Mouse (Mus musculus) cerebellum, adult 11-12 months (tissue): Measurements from ENCODE around the gene Dcp1b.

Experiments used
- DNase-seq: peaks from one replicate; pipeline ENCODE4 v3.0.0; 2022

The Dcp1b gene

DNA sequence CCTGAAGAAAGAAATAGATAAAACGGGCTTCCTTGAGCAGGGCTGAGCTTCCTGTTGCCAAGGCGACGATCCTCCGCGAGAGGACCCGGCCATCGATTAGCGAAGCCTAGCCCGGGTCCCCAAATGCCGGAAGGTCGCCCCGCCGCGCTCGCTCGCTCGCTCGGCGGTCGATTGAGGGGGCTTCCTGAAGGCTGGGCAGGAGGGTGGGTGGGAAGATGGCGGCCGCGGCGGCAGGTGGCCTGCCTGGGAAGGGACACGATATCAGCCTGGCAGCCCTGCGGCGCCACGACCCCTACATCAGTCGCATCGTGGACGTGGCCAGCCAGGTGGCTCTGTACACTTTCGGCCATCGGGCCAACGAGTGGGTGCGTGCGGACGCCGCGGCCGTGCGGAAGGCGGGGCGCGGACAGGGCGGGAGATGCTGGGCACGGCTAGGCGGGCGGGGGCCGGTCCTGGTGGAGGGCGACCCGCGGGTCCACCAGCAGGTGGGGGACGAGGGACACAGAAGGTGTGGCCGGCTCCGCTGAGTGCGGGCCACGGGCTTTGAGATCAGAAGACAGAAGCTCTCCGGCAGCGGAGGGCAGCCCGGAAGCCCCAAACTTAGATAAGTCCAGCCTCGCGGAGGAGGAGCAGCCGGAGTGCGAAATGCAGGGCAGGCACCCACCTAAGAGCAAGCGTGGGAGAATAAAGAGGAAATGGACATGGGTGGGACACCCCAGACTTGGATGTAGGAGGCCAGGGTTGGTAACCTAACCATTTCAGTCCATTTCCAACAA, at the start of gene Dcp1b:
Dcp1b (plus strand) TSS at position 176 of the 776 bp plus-strand sequence.
- DNase-seq = peak; percentile 84

DNA sequence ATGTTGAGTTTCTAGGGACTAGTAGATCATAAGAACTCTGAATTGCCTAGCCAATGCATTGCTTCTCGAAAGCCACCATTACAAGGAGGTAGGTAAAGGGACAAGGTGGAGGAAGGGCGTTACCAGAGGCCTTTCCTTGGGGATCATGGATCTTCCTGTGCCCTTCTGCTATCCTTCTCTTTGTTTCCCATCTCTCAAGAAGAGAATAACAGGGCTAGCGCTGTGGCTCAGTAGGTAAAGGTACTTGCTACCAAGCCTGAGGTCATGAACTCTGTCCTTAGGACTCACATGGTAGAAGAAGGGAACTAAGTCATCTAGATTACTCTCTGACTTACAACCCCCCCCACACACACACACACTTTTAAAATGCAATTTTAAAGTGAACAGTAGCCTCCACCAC, 48.1 kb upstream of the Dcp1b start:
- no peak for DNase-seq

DNA sequence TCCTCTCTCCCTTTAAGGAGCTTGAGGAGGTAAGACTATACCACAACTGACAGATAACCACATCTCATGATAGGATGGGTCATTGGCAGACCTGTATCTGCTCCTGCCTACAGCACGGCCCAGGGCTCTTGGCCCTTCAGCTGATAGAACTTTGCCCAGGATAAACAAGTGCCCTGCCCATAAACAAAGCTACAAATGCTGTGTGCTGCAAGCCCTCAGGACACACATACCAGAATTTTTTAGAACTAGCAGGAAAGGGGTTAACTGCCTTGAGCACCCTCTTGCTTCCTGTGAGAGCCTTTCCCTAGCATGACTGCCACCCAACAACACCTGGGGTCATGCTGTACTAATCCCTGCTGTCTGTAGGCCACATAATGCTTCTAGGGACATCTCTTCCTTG, 47.0 kb upstream of the Dcp1b start:
- no peak for DNase-seq

DNA sequence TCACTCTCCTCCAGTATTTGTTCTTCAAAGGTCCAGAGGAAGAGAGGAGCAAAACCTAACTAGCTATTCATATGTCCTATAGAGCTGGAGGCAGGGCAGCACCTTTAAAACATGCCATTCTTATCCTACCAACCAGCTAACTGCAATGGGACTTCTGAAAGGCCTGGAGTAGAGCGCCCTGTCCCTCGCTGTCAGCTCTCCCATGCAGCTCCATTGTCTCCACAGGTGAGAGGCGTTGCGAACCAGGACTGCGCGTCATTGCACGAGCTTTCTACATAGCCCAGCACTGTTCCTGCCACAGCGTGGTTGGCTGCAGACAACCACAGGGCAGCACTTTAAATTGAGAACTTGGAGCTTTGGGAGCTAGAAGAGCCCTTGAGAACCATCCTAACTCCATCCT, 46.5 kb upstream of the Dcp1b start:
- no peak for DNase-seq

DNA sequence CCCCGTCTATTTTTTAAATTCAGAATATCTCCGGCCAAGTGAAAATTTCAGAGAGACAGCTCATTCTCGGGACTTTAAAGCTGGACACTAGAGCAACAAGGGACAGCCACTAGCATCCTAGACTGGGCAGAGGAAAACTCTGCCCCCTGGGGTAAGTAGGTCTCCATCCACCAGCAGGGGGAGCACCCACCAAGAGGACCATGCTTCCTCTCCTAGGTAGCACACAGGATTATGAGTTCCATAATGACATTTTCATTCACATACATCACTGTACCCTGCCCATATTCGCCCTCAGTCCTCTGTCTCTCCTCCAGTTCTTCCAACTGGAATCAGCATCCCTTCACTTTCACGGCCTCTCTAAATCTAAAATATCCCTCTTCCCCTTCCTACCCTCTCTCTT, 45.4 kb upstream of the Dcp1b start:
- no peak for DNase-seq

DNA sequence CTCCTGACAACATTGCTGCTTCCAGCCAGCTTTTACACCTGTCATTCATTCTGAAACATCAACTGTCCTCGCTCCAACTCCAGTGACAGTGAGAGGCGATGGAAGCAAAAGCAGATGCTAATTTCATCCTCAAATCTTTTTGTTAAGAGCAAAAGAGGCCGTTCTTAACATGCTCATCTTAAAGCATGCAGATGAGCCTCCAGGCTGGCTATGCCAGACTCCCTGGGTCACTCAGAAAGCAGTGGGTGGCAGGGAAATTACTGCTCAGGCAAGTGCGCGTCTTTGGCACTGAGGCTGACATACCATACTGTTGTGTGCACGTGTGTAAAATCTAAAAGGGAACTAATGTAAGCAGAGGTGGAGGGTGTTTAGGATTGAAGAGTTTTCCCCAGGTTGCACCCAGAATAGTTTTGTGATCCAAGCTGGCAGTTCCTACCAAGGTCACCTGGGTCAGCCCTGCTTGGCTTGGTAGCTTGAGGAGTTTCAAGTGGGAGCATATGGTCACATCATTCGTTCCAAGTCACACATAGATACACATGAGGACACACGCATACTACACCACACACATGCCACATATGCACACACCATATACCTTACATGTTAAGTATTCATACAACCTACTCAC, 42.8 kb upstream of the Dcp1b start:
- DNase-seq = no peak

DNA sequence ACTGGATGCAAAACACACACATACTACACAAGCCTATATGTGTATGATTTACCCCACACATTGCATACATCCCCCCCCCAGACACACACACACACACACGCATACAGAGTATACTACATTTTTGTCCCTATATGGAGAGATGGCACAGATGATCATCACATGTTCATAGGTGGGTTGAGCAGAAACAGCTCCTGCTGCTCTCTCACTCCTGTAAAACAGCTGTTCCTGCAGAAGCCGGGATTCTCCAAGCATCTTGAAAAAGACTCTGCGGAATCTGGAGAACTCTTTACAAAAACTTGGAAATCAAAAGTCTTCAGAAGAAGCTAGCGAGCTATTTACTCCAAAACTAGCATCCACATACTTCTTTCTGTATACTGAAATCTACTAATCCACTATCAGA, 42.2 kb upstream of the Dcp1b start:
- DNase-seq = no peak

DNA sequence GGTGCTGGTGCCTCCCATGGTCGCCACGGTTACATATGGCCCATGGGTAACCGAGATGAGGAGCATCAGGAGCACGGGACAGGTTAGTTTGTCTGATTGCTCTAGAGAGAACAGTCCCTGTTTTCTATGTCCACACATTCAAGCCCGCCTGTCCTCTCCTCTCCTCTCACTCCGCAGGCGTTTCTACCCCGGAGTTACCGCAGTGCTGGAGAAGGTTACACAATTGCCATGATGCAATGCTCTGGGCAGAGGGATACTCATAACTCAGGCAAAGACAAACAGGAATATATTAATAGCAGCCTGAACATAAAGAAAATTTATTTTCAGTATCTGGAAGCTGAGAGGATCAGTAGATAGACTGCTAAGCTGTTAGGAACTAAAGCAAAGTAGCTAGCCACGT, 37.3 kb upstream of the Dcp1b start:
- DNase-seq = no peak

DNA sequence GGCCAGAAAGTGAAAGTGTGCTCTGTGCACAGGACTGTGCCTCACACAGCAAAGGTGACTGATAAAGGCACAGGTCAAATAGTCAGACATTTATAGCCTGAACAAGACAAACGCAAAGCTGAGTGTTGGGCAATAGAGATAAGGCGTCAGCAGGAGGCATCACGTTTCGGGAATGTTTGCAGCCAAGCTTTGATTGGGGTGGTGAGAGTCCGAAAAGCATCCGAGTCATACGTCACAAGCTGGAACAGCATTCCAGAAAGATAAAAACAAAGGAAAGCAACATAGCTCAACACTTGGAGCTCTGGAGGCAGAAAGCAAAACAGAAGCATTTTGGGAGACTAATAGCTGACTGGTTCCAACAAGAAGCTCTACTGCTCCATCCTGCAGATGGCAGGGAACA, 35.5 kb upstream of the Dcp1b start:
- DNase-seq = no peak

DNA sequence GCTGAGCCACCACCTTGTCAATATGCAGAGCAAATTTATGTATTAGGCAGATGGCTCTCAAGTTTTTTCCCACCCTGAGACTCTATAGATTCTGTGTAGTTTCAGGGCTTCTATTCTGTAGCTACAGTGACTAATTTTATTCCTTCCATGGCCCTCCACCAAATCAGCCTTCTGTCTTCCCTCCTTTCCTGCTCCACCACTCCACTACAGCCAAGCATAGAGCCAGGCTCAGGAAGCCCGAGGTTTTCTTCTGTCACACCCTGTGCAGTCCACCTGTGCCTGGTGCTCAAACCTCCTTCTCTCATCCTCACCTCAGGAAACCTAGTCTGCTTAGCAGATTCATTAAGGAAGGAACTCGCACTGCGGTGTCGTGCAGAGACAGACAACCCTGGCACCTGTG, 29.9 kb upstream of the Dcp1b start:
- DNase-seq = no peak

DNA sequence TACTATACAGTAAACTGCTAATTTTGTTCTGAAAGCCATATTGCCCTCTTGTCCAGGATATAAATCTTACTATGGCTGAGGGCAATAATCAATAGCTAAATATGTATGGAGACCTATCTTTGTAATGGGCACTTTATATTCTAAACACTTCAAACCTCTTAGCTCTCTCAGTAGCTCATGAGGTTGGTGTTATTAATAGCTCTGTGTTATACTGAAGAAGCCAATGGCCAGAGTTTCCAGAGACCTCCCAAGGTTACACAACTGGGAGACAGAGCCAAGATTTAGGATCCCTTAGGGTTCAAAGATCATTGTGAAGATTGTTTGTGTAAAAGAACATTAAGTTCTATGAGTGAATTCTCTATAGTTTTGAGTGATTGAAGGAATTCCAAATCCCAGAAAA, 9.4 kb upstream of the Dcp1b start:
- DNase-seq = no peak

DNA sequence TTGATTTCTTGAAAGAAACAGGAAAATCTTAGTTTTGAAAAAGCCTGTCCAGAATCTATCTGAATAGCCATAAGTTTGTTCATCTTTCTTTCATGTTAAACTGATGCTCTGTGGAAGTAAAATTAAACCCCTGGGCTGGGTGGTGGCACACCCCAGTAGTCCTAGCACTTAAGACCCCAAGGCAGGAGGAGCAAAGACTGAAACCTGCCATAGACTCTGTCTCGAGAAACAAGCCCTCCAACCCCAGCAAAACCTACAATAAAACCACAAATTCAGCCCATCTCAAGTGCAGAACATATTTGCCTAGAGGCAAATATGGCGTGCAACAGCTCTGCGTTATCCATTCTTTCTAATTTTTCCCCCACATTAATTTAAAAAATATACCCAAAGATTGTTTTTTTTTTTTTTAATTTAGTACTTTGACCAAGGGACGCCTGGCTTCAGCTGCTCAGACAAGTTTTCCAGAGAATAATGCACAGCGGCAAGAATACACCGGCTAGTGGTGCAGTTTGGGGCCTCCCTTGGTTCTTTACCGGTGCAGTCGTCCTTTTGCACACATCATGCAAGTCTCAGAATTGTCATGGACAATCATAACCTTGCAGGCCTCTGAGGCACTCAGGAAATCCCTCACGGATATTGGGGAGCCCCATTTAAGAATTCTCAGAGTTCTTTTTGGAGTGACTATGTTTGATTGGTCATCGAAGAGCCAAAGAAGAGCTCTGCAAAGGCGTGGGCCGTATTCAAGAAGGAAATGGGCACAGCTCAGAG, 562 bp upstream of the Dcp1b start:
- no peak for DNase-seq

DNA sequence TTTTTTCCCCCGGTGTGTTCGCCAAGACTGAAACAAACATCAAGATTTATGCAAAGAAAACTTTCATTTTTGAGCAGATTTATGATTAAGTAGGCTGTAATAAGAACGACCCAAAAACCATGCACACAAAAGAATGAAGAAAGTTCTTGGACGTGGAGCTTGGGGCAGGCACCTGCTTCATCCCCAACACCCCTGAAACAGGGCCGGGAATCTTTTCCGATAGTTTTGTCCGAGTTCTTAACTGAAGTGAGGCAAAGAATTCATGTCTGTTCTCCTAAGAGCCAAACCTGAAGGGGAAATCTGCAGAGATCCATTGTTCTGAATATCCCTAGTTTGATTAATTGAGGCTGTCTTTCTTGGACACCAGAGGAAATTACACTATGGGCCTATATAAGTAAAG, 1.1 kb downstream of the Dcp1b start:
- DNase-seq = no peak

DNA sequence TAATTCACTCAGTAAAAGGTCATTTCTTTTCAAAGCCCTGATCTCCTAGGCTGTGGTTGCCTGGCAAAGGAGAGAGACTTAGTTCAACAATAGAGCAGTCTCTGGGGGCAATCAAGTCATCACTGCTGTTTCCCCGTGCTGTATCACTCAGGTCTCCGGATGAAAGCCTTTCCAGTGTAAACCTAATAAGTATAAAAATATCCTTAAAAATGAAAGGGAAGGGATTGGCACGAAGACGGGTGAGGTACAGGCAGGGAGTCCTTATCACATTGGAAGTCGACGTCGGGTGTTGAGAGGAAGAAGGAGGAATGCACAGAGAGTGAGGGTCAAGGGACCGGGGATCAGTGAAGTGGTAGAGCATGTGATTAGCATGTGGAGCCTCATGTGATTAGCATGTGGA, 2.0 kb downstream of the Dcp1b start:
- no peak for DNase-seq

DNA sequence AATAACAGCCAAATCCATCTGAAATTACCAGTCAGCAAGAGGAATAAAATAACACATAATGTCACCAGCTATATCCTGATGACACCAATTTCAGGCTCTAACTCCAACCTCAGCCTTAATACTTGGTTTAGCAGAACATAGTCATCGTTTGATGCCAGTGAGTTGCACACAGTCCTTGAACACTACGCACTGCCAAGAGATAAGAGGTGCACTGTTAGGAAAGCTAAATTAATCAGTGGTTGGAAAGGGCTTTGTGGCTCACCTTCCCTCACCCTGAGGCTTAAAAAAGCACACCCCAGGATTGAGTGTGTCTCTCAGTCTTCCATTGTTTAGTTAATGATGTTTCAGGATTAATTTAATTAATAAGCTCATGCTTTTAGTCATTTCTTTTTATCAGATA, 5.1 kb downstream of the Dcp1b start:
- DNase-seq = no peak

DNA sequence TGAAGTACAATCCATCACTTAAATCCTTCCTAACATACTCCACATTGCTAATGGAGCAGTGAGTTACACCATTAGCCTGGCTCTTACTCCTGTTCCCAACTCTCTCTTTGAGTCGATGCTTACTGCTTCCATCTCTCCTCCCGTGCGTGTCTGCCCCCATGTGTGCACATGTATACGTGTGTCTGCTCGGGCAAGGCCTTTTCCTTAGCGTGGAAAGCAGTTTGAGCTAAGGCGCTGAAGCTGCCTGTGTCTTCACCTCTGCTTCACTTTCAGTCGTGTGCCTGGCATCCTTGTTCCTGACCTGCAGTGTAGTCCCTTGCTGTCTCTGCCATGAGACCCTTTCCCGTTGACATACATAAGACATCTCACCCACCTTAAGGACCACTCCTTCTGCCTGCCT, 7.2 kb downstream of the Dcp1b start:
- no peak for DNase-seq

DNA sequence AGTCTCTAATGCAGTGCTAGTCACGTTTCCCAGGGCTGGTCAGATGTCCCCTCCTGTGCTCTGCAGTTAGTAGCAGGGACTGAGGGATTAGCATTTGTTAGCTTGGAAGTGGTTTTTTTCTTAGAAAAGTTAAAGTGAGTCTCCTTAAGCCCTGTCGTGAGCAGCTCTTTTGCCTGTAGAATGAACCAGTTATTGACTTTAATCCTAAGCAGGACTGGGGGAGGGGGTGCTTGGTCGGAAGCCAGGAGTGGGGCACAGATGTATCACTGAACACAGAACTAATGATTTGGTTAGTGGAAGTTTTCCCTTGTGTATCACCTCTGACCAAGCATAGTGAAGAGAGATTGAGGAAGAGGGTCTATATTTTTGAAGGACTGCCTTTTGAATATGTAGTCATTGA, 8.7 kb downstream of the Dcp1b start:
- DNase-seq = no peak

DNA sequence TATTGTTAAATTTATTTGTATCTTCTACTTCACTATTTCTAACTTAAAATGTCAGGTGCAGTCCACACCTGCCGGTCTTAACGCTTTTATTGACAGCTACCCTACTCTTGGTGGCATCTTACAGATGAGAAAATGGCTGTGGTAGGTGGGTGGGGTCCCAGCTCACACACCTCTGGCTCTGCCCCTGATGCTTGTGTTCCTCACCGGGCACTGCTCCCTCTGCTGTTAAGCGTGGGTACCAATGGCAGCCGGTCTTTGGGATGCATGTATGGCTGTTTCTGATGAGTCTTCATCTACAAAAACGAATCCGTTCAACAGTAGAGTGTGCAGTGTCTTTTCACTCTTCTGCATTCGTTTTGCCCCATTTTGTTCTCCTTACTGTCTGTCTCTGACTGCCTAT, 11.6 kb downstream of the Dcp1b start:
- DNase-seq = no peak

DNA sequence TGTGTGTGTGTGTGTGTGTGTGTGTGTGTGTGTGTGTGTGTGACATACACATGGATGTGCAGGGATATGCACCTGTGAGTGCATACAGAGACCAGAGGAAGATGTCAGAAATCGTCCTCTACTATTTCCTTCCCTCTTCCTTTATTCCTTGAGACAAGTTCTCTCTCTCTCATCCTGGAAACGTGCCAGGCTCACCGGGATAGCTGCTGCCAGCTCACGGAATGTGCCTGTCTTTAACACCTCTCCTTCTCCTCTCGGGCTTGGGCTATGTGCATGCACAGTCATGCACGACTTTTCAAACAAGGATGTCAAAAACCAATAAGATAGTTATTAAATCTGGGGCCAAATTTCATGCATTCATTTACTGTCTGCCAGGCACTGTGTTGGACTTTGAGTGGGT, 12.6 kb downstream of the Dcp1b start:
- no peak for DNase-seq

DNA sequence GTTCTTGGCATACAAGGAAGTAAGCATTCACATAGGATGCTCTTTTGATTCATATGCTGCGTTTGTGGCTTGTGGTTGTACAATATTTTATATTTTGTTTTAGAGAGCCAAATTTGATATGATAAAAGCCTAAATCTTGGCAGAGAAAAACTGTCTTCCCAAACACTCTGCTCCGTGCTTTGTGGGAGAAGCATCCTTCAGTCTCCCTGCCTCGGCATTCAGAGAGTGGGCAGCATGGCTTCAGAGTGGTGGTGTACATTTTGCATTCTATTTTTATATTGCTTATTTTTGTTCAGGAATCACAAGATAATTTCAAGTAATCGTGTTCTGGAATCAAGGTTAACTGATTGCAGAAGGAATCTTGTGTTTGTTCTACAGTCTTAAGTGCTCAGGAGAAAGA, 16.4 kb downstream of the Dcp1b start:
- no peak for DNase-seq

DNA sequence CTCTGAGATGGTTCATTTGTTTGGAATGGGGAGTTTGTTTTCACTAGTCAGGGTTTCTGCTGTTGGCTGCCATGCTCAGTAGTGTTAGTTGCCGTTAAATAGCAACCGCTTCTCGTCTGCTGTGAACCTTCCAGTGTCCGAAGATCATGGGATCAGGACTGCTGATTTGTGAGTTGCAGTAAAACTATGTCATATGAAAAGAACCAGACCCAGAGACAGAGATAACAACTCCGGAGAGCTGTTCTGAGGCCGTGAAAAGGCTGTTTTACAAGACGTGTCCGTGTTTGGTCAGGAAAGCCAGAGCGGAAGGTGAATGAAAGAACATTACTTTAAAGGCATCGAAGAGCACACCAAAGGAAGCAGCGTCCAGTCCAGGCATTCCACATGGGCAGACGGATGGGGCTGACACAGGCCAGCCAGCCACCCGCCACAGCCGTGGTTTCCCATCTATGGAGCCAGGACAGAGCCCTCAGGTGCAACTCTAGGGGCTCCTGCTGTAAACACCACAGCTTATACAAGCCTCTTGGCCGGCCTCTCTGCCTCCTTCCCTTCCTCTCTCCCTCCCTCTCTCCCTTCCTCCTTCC, 18.6 kb downstream of the Dcp1b start:
- DNase-seq = no peak

DNA sequence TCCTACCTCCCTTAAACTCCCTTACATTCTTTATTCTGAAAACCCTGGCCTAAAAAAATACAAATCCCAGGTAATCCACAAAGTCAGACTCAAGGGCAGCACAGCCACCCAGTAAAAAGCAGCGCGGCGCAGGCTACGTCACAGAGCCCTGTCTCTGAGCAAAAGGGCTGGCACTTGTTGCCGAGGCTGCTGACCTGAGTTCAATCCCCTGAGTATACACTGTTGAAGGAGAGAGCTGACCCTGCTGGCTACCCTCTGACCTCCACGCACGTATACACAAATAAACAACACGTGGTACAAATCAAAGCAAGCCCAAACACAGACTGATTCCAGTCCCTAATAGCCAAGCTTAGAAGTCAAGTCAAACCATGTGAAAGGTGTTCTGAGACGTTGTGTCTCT, 19.1 kb downstream of the Dcp1b start:
- no peak for DNase-seq

DNA sequence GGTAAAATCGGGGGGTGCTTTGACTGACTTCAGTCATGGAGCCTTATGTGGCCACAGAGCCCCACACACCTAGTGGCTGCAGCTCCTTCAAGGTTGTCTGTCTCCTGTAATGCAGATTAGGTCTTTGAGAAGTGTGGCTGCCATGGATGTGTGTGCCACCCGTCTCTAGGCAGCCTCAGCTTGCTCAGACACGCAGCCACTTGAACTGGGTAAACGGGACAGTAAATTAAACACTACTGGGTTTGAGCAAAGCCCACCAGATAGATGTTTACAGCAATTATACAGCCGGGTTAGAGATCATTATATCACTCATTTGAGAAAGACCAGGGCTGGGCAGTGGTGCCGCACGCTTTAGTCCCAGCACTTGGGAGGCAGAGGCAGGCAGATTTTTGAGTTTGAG, 19.5 kb downstream of the Dcp1b start:
- DNase-seq = no peak
